Mouse (Mus musculus) brain, embryonic 14.5 days (tissue): Measurements from ENCODE around the gene Neo1. TPM values are rescaled to one million over a fixed set of nuclear protein-coding genes. Genes with fewer than 3 reads are reported as not detected.

ENCODE experiments used
- DNase-seq: peaks from one replicate; pipeline ENCODE4 v3.0.0-alpha.2; 2011; ENCODE audit warnings: low read depth
- CTCF ChIP-seq: fragments of 200-500 bp; IDR thresholded peaks from 2 replicates; pipeline ENCODE4 v1.5.1; 2012; ENCODE audit warnings: inconsistent platforms, mild to moderate bottlenecking, moderate library complexity, borderline replicate concordance; ENCODE audit not compliant: insufficient read depth, insufficient read length; ENCODE audit errors: extremely low read depth
- POLR2A ChIP-seq: fragments of 200-500 bp; IDR thresholded peaks from 2 replicates; pipeline ENCODE4 v1.6.1; 2012; ENCODE audit warnings: mild to moderate bottlenecking, inconsistent platforms, borderline replicate concordance; ENCODE audit not compliant: poor library complexity, insufficient read depth, insufficient read length, severe bottlenecking; ENCODE audit errors: extremely low read depth
- polyA plus RNA-seq: library from polyadenylated mRNA; depleted of rRNA; stranded (reverse); fragments of >200 nt; gene quantifications from 2 replicates; pipeline ENCODE4 v1.2.3, GENCODE M21; 2012

The Neo1 gene
- polyA plus RNA-seq, 1 experiment: 98.3 TPM

GRCm38 (mm10) chr9:58882686-58883085, 153.6 kb downstream of the Neo1 start:
- DNase-seq: no peak
- TF ChIP-seq POLR2A (no peak), CTCF (no peak)

- TF ChIP-seq POLR2A (no peak), CTCF (no peak)
- no peak for DNase-seq
These were observed 156.4 kb downstream of the Neo1 start for GRCm38 (mm10) chr9:58879836-58880235.

DNA sequence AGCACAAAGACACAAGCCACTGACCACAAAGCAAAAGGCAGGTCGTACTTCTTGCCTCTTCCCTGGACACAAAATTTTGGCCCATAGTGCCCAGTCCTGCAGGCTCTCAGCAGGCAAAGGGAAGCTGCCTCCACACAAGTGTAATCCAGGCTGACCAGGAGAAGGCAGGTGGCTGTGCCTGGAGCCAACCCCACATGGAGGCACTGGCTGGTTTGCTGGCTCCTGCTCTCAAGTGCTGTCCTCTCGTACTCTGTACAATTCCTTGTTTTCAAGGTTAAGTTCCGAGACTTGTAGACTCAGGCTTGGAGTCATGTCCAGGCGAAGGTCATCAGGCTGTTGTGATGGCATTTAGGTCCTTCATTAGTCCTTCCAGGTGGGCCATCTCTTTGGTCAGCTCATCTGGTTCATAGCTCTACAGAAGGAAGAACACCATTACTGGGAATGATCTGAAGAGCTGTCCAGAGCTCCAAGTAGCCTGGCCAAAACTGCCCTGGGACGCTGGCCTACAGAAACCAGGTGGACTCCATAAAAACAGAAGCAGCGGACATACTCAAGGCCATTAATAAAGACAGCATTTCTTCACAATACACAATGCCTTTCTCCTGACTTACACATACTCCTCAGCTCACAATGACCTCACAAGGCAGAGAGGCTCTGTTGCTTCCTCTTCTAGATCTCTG, 159.2 kb downstream of the Neo1 start:
- TF ChIP-seq POLR2A: no peak
- no peak for DNase-seq

DNA sequence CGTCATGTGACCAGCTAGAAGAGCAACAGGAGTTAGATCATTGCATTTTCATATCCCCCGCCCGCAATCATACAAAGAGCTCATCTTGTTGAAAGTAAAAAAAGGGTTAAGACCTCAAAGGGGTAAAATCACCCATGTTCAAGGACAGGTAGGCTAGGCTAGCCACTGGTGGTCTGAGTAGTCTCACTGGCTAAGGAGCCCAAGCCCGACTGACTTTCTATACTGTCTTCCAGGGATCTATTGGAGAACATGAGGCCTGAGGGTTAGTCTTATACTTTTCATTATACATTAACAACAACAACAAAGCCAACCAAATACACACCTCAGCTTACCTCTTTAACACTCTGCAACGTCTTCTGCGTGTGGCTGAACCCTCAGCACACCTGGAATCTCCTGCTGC, 160.8 kb downstream of the Neo1 start:
- no peak for DNase-seq

GRCm38 (mm10) chr9:58874354-58874753, 161.9 kb downstream of the Neo1 start:
- no peak for DNase-seq
- TF ChIP-seq CTCF (no peak), POLR2A (no peak)

More for the DNA sequence above, 160.8 kb downstream of the Neo1 start:
- TF ChIP-seq CTCF (no peak), POLR2A (no peak)

DNA sequence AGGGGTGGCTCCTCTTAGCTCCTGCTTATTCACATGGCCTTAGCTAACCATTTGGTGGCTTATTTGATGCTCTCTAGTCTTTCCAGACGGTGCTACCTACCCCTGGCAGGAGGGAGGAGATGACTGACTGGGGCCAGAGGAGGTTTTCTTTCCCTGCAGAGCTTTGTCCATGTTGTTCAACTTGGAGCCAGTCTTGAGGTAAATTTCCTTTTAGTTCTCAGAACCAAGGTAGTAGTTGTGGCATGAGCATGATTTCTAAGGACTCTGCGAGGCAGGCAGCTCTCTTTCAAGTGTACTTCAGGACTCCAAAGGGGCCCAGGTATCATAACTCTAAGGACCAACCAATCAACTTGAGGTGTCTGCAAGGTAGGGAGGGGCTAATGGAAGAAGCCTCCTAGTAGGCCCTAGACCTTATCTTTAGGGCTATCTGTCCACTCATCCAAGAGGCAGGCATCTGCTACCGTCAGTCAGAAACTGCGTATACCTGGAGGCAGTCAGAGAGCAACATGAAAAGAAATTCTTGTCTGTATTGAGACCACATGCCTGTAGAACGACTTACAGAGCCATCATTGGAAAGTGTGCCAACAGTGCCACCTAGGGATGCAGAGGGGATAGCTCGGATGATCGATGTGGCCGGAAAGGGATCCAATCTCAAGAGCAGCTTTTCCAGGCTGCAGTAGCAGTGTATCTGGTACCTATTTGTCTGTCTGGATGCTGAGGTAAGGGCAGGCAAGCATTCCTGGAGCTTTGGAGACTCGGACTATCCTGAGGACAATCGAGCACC, 162.5 kb downstream of the Neo1 start:
- DNase-seq: peak; percentile 88
- no peak for TF ChIP-seq POLR2A
- peak; percentile 84 for TF ChIP-seq CTCF

GRCm38 (mm10) chr9:58871141-58871540, 165.1 kb downstream of the Neo1 start:
- no peak for DNase-seq
- TF ChIP-seq POLR2A (no peak), CTCF (no peak)

DNA sequence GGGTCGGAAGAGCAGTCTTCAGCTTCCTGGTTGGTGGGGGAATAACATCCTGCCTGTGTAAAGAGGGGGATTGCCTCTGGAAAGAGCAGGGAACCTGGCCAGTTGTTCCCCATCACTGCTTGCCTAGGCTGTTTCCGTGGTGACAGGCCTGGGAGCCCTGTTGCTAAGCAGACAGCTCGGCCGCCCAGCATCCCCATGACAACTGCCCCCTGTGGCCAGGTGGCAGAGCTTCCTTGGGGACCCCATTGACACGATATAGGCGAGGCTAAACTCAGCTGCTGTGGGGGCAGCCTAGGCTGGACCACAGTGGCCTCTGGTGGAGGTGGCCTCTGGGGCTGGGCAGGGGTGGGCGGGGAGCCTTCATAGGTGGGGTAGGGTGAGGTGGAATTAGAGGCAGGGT, 172.4 kb downstream of the Neo1 start:
- peak; percentile 71 for DNase-seq
- TF ChIP-seq CTCF: 0 out of 2 replicates have a peak, but pooled peaks have one; percentile 4
- TF ChIP-seq POLR2A: no peak

GRCm38 (mm10) chr9:58859080-58859635, 177.1 kb downstream of the Neo1 start:
- DNase-seq: no peak
- TF ChIP-seq CTCF: no peak
- TF ChIP-seq POLR2A: no peak

DNA sequence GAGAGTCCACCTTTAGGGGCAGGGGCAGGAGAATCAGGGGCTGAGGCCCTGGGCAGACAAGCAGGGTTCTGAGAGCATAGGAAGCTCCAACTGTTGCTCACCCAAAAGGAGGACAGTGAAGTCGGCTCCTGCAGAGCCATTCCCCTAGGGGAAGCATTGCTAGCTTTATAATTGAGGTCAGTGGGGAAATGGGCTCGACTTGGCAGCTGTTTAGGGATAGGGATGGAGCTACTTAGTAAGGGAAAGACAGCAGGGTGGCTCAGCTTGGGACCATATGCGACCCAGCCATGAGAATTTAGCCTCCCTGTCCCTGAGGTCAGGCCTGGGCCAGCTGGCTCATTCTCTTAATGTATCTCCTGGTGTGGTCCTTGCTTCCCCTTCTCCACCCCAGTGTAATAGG, 181.3 kb downstream of the Neo1 start:
- DNase-seq: no peak
- TF ChIP-seq POLR2A: no peak
- no peak for TF ChIP-seq CTCF

DNA sequence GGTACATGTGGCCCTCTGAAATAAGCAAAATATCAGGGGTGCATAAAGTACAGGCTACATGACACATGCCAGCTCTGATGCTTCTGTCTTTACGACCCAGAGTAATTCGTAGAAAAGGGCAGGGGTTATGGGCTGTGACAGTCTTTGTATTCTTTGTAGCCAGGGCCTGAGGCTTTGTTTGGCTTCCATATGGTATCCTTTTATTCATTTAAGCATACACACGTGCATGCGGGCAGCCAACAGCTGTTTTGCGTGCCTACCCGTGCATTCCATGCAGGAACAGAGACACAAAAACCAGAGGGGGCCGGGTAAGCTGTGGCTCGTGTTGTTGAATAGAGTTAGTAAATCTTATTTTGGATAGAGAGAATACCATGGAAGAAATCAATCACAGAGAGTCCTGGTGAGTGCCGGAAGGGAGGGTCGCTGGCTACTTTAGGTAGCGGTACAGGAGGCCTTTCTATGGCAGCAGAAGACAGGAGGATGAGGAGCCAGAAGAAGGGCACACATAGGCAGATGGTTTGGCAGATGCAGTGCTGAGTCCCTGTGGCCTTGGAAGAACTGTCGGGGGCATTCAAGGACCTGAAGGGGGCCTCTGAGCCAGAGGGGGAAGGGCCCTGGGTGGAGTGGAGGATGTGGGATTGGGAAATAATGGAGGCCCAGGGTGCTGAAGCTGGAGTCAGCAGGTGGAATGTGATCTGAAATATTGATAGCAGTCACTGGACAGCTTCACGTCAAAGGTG, 186.5 kb downstream of the Neo1 start:
- peak; percentile 64 for DNase-seq
- TF ChIP-seq CTCF (no peak), POLR2A (no peak)
